Mouse (Mus musculus) intestine, postnatal 0 days (tissue): ENCODE results near the gene Rem2. TPM values are rescaled to one million over a fixed set of nuclear protein-coding genes. Genes with fewer than 3 reads are reported as not detected.

Experiments
- ATAC-seq: fragments of 200-750 bp; cut with Nextera tagmentation; 2 replicates; pipeline ENCODE4 v1.8.0; 2017; ENCODE audit warnings: mild to moderate bottlenecking, moderate TSS enrichment, moderate library complexity
- H3K27ac ChIP-seq: fragments of 300-500 bp; sonication (generic); 2 replicates; pipeline ENCODE4 v1.5.1; 2014; ENCODE audit warnings: mild to moderate bottlenecking, low read depth, low read length, moderate library complexity
- H3K27me3 ChIP-seq: fragments of 300-500 bp; sonication (generic); replicated peaks from 2 replicates; pipeline ENCODE4 v1.6.1; 2014; ENCODE audit warnings: low read length, mixed read lengths; ENCODE audit not compliant: control insufficient read depth, insufficient read depth
- H3K36me3 ChIP-seq: fragments of 300-500 bp; sonication (generic); 2 replicates; pipeline ENCODE4 v1.6.1; 2014; ENCODE audit warnings: mild to moderate bottlenecking, moderate library complexity; ENCODE audit not compliant: control insufficient read depth, insufficient read depth
- H3K4me1 ChIP-seq: fragments of 300-500 bp; sonication (generic); replicated peaks from 2 replicates; pipeline ENCODE4 v1.6.1; 2014; ENCODE audit warnings: antibody characterized with exemption, low read length, mixed read lengths; ENCODE audit not compliant: control insufficient read depth, insufficient read depth
- H3K4me2 ChIP-seq: fragments of 300-500 bp; sonication (generic); replicated peaks from 2 replicates; pipeline ENCODE4 v1.6.1; 2014; ENCODE audit warnings: low read depth, mild to moderate bottlenecking, moderate library complexity
- H3K4me3 ChIP-seq: fragments of 300-500 bp; sonication (generic); 2 replicates; pipeline ENCODE4 v1.5.1; 2014; ENCODE audit warnings: low read depth, low read length
- H3K9ac ChIP-seq: fragments of 300-500 bp; sonication (generic); 2 replicates; pipeline ENCODE4 v1.6.1; 2014; ENCODE audit warnings: mild to moderate bottlenecking, low read depth, low read length
- H3K9me3 ChIP-seq: fragments of 300-500 bp; sonication (generic); 2 replicates; pipeline ENCODE4 v1.6.1; 2016; ENCODE audit warnings: mixed run types; ENCODE audit not compliant: control insufficient read depth
- CTCF ChIP-seq: sonication (generic); IDR thresholded peaks from 2 replicates; pipeline ENCODE4 v1.5.1; 2016; ENCODE audit warnings: low read depth, mild to moderate bottlenecking, control low read depth, antibody characterized with exemption, moderate library complexity
- WGBS: fragments of 180-500 bp; shearing (Covaris S2); extraction: QIAGEN DNeasy Blood & Tissue Kit; methylation state at CpG from one replicate; pipeline ENCODE4 v1.1.7; 2014; 5-methylcytosine and 5-hydroxymethylcytosine counted together
- polyA plus RNA-seq: library from polyadenylated mRNA; unstranded; fragments of >200 nt; fragmentation: Nextera tagmentation; extraction: Ambion mirVana; gene quantifications from 2 replicates; pipeline ENCODE4 v1.2.1, GENCODE M21; 2015

The Rem2 gene
- polyA plus RNA-seq, 1 experiment from 2014 or later, result 0.78 TPM

DNA sequence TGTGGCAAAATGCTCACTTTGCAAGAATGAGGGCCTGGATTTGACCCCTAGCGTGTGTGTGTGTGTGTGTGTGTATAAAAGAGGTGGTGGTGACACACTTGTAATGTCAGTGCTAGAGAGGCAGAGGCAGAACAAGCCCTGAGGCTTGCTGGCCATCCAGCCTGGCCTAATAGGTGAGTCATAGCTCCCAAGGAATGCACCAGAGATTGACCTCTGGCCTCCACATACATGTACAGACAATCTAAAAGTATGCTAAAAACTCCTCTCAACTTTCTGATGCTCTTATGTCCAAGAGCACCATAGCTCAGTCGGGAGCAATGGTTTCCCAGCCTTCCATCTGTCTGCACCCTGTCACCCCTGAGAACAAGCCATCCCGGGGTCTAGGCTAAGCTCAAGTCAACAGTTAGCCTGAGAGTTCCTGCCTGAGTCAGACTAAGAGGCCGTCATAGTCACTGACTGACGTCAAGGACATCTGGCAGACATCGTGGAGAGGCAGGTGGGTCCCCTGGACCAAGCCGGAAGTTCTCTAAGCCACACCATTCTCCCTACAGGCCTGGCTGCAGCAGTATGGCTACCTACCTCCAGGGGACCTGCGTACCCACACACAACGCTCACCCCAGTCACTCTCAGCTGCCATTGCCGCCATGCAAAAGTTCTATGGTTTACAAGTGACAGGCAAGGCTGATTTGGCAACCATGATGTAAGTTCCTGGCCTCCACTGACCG lies 40.5 kb upstream of the Rem2 start:
- no peak for TF ChIP-seq CTCF
- H3K4me3 ChIP-seq, result no peak overlapping the region
- H3K36me3 ChIP-seq, result peaks cover 36% of the 10 kb centered on the region
- H3K9me3 ChIP-seq, result no peaks in the 10 kb centered on the region
- no peak for ATAC-seq
- no peak overlapping the region for H3K9ac ChIP-seq
- peaks cover 6% of the 10 kb centered on the region for H3K4me1 ChIP-seq
- H3K4me2 ChIP-seq, result no peak overlapping the region
- 79% methylated on average over 11 of the region's 11 CpGs for WGBS
- H3K27ac ChIP-seq, result 0 out of 2 replicates have a peak overlapping the region, but pooled peaks have one; percentile 21
- H3K27me3 ChIP-seq, result no peaks in the 10 kb centered on the region

DNA sequence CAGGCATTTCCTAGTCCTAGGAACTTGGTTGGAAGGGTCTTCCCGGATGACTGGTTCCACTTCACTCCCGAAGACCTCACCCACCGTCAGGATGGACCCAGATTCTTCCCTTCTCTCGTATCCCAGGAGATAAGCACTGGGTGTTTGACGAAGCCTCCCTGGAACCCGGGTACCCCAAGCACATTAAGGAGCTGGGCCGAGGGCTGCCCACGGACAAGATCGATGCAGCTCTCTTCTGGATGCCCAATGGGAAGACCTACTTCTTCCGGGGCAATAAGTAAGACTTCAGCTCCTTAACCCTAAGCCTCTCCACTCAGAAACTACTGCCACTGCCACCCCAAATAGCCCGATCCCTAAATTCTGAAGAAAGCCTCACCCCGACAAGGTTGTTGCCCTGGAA lies 36.7 kb upstream of the Rem2 start:
- 88% methylated on average over 12 of the region's 12 CpGs for WGBS
- Histone ChIP-seq H3K9ac (no peak overlapping the region), H3K4me2 (no peak overlapping the region), H3K27ac (no peak overlapping the region), H3K36me3 (peaks cover 50% of the 10 kb centered on the region), H3K4me3 (no peak overlapping the region), H3K27me3 (no peaks in the 10 kb centered on the region), H3K4me1 (peaks cover 2% of the 10 kb centered on the region; the same call in 1 of the 2 replicates), H3K9me3 (no peaks in the 10 kb centered on the region)
- no peak for ATAC-seq
- no peak for TF ChIP-seq CTCF

DNA sequence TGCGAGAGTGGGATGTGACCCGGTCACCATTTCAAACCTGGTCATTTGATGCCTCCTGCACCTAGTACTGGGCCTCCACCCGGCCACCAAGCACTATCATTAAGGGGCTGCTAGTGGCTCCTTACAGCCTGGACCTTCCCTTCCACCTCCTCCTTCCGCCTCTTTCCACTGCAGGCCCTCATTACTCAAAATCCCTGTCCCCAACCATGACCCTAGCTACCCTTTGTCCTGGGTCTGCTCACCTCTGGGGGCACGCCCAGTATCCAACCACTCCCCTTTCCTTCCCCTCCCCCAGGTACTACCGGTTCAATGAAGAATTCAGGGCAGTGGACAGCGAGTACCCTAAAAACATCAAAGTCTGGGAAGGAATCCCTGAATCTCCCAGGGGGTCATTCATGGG lies 36.3 kb upstream of the Rem2 start:
- no peak for ATAC-seq
- TF ChIP-seq CTCF, result no peak
- 67% methylated on average over 7 of the region's 7 CpGs for WGBS

DNA sequence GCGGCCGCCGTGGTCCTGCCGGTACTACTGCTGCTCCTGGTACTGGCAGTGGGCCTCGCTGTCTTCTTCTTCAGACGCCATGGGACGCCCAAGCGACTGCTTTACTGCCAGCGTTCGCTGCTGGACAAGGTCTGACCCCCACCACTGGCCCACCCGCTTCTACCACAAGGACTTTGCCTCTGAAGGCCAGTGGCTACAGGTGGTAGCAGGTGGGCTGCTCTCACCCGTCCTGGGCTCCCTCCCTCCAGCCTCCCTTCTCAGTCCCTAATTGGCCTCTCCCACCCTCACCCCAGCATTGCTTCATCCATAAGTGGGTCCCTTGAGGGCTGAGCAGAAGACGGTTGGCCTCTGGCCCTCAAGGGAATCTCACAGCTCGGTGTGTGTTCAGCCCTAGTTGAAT lies 35.4 kb upstream of the Rem2 start:
- H3K4me1 ChIP-seq, result no peaks in the 10 kb centered on the region
- TF ChIP-seq CTCF, result no peak
- H3K27ac ChIP-seq, result no peak overlapping the region
- ATAC-seq, result no peak
- 92% methylated on average over 11 of the region's 14 CpGs for WGBS
- H3K36me3 ChIP-seq, result peaks cover 50% of the 10 kb centered on the region
- H3K4me3 ChIP-seq, result no peak overlapping the region
- no peaks in the 10 kb centered on the region for H3K27me3 ChIP-seq
- H3K4me2 ChIP-seq, result no peak overlapping the region
- H3K9ac ChIP-seq, result no peak overlapping the region
- H3K9me3 ChIP-seq, result no peaks in the 10 kb centered on the region

More for the DNA sequence above, 36.3 kb upstream of the Rem2 start:
- Histone ChIP-seq H3K27ac (no peak overlapping the region), H3K27me3 (no peaks in the 10 kb centered on the region), H3K4me2 (no peak overlapping the region), H3K9ac (no peak overlapping the region), H3K9me3 (no peaks in the 10 kb centered on the region), H3K4me1 (0 out of 2 replicates have a peak, but pooled peaks cover 2% of the 10 kb centered on the region), H3K36me3 (peaks cover 50% of the 10 kb centered on the region), H3K4me3 (no peak overlapping the region)

DNA sequence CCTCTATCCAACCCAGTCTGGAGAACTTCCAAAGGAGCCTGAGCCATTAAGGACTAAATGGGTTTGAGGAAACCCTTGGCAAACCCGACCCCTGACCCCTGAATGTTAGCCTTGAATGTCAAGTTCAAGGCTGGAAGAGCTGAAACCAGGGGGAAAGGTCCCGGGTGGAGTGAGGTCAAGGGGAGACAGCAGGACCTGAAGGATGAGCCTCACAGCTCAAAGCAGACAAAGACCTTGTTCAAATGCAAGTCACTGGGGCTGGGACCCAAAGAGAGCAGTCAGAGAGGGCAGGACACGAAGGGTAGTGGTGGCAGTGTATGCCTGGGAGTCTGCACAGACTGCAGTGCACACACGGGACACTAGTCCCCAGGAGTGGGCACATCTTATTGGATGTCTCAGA lies 34.5 kb upstream of the Rem2 start:
- no peak overlapping the region for H3K4me2 ChIP-seq
- peaks cover 42% of the 10 kb centered on the region for H3K36me3 ChIP-seq
- no peak for TF ChIP-seq CTCF
- no peak for ATAC-seq
- H3K27me3 ChIP-seq, result no peaks in the 10 kb centered on the region
- no peaks in the 10 kb centered on the region for H3K9me3 ChIP-seq
- H3K4me3 ChIP-seq, result no peak overlapping the region
- 79% methylated on average over 4 of the region's 4 CpGs for WGBS
- no peak overlapping the region for H3K27ac ChIP-seq
- H3K9ac ChIP-seq, result no peak overlapping the region
- H3K4me1 ChIP-seq, result no peaks in the 10 kb centered on the region

DNA sequence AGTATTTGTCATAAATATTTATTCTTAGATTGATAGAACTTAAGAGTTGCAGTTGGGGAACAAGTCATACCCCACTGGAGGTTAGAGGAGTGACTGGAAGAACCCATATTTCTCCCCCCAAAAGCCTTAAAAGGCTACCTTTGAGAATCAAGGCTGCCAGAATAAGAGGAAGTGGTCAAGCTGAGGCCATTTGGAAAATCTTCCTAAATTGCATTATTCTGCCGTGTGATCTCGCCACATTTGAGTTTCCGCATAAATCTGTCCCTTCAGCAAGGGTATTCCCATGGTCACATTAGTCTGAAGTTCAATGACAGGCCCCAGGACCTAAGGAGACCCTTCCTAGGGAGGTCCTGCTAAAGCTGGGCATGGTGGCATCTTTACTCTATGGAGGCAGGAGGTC lies 33.4 kb upstream of the Rem2 start:
- H3K4me2 ChIP-seq, result no peak overlapping the region
- H3K27me3 ChIP-seq, result no peaks in the 10 kb centered on the region
- H3K4me1 ChIP-seq, result no peaks in the 10 kb centered on the region
- no peak overlapping the region for H3K9ac ChIP-seq
- H3K9me3 ChIP-seq, result no peaks in the 10 kb centered on the region
- ATAC-seq, result no peak
- H3K27ac ChIP-seq, result no peak overlapping the region
- 81% methylated on average over 3 of the region's 3 CpGs for WGBS
- no peak for TF ChIP-seq CTCF
- H3K4me3 ChIP-seq, result no peak overlapping the region
- H3K36me3 ChIP-seq, result peaks cover 39% of the 10 kb centered on the region
